Mouse (Mus musculus) erythroblast, embryonic 14.5 days (primary cell): ENCODE results near the gene Abcb8.

Experiments used
- GATA1 ChIP-seq: IDR thresholded peaks from 2 replicates; pipeline ENCODE4 v1.6.1; 2012; ENCODE audit warnings: low read length, inconsistent platforms, mixed read lengths
- TAL1 ChIP-seq: IDR thresholded peaks from 3 replicates; pipeline ENCODE4 v1.6.1; 2012; ENCODE audit warnings: low read length, inconsistent platforms, mixed read lengths

DNA sequence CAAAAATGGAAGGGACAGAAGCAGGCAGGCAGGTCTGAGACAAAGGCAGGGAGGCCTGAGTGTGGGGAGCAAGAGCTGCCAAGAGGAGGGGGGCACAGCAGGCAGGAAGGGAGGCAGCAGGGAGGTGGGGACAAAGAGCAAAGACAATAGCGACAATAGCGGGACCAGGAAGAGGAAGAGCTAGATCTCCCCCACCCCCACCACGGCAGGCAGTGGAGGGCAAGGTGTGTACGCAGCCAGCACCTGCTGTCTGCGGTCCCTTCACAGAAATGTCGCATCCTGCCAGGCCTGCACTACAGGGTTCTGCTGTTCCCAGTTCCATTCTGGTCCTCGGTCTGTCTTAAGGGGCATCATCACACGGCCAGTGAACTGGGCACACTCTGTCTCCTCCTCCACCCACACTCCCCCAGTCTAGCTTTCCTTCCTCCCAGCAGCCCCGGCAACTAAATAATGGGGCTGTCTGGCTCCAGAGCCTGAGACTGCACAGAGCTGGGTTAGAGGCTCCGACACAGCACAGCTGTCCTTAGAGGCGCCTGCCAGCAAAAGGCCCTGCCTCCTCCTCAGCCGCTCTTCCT lies 48.9 kb upstream of the Abcb8 start:
- TF ChIP-seq GATA1 (no peak), TAL1 (no peak)
